Mouse (Mus musculus) gastrocnemius, postnatal 10 days (tissue): ENCODE results near the gene Acat3. TPM values are rescaled to one million over a fixed set of nuclear protein-coding genes. Genes with fewer than 3 reads are reported as not detected.
"Not testable (repeated sequence)": the region's sequence is repeated elsewhere in the genome, so short reads cannot be mapped to it uniquely, and the experiment has no call there.

Source experiments
- DNase-seq: peaks from one replicate; pipeline ENCODE4 v3.0.0; 2021; ENCODE audit warnings: mixed read lengths
- long read RNA-seq, 2 experiments: library from polyadenylated mRNA; stranded (forward); transcript quantifications; one replicate each; pipeline ENCODE4 v2.0.0; 2021
- total RNA-seq, 2 experiments: library from RNA; stranded (reverse); gene quantifications; 2 replicates each; pipeline ENCODE4 v1.2.3; 2021

The Acat3 gene
- under 1 TPM in 1 of 2 experiments, not detected in 1; 0.33 TPM for total RNA-seq
- long read RNA-seq, experiment 1, partial matches to known transcripts: 0 of 1 reads
- long read RNA-seq, experiment 1, other reads (novel, unspliced or antisense): 0 of 1 reads
- long read RNA-seq, experiment 2: 0 reads

DNA sequence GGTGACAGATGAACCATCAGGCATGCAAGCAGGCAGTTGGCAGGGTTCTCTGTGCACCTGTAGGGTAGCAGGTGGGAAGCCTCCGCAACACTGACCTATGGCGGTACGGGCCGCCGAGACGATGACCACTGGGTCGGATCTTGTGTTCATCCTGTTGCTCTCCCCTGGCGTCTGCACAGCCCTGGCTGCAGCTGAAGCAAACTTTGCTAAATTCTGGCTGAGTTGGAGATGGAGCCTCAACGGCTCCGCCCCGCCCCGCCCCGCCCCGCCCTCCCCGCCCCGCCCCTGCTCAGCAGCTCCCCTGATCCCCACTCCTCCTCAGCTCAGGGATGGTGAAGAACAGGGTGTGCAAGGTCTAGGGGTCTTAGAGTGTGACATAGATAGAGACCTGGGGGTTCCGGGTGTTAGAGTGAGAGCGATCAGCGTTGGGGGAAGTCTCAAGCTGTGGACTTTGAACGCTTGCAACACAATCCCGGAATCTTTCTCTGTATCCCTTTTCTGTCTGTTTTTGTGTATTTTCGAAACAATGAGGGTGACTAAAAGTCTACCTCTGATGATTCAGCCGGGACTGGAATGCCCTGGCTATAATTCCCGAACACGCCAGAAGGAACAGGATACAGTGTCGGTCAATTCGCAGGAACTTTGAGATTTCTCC, at the start of gene Acat3:
TSS of gene Acat3 (minus strand) at position 450 of the 655 bp plus-strand sequence.
- DNase-seq: no peak

DNA sequence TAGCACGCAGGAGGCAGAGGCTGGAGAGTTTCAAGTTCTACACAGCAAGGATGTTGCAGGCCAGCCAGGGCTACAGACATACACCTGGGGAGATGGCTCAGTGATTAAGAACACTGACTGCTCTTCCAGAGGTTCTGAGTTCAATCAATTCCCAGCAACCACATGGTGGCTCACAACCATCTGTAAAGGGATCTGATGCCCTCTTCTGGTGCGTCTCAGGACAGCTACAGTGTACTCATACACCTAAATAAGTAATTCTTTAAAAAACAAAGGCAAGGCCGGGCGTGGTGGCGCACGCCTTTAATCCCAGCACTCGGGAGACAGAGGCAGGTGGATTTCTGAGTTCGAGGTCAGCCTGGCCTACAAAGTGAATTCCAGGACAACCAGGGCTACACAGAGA, 47.7 kb upstream of the Acat3 start:
- DNase-seq: not testable (repeated sequence)

- no peak for DNase-seq
Measured at GRCm38 (mm10) chr17:12983988-12984387, 43.6 kb upstream of the Acat3 start.

GRCm38 (mm10) chr17:12978546-12978945, 38.1 kb upstream of the Acat3 start:
- DNase-seq: no peak

DNA sequence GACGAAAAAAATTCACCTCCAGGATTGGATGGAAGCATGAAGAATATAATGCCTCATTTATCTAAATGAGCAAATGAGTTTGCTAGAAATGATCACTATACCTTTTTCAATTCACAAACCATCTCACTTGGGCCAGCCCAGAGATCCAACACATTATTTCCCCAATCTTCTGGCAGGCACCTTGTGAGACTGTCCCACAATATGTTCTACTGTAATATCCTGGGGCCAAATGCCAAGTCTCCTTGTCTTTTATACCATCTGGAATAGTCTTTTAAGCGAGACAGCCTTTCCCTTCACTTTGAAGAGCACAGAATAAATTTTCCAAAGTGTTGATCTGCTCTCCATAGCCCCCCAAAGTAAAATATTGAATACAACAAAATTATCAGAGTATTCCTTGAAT, 33.5 kb upstream of the Acat3 start:
- DNase-seq: no peak

DNA sequence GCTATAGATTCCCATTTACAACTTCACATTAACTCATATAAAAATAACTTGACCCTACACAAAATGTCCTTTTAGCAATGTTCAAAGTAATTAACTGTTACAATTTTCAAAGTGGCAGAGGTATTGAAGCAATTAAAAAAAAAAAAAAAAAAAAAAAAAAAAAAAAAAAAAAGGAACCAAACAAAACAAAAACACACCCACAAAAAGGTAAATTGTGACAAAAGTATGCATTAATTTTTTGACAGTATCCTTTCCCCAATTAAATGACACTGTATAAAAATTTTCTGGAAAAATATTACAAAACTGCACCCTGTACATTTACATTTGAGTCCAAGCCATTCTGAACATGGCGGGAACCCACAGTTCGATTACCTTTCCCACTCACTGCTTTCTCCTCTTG, 26.8 kb upstream of the Acat3 start:
- no peak for DNase-seq

- no peak for DNase-seq
Measured at GRCm38 (mm10) chr17:12963476-12963875, 23.1 kb upstream of the Acat3 start.

DNA sequence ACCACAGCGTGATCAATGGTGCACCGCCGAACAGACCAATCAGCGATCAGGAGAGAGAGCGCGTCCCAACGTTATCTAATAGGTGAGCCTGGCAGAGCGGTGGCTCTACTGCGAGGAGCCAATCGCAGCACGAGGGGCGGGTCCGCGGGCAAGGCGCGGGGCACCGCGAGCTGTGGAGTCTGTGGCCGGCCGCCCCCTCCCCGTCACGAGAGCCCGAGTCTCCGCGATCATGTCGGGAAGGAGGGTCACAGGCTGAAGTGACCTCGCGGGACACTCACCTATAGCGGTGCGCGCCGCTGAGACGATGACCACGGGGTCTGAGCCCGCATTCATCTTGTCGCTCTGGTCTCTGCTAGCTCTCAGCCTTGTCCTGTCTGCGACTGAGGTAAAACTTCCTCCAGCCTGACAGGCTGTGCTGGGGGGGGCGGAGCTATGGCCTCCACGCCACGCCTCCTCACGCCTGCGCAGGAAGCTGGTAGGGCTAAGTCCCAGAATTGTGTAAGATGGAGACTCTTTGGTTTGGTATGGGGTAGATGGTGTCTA, 20.0 kb upstream of the Acat3 start, which contains the start of gene Acat2:
TSS of gene Acat2 (minus strand) at position 417 of the 543 bp plus-strand sequence.
- peak; percentile 90 for DNase-seq

- DNase-seq: not testable (repeated sequence)
Measured at GRCm38 (mm10) chr17:12959377-12959776, 19.0 kb upstream of the Acat3 start.

DNA sequence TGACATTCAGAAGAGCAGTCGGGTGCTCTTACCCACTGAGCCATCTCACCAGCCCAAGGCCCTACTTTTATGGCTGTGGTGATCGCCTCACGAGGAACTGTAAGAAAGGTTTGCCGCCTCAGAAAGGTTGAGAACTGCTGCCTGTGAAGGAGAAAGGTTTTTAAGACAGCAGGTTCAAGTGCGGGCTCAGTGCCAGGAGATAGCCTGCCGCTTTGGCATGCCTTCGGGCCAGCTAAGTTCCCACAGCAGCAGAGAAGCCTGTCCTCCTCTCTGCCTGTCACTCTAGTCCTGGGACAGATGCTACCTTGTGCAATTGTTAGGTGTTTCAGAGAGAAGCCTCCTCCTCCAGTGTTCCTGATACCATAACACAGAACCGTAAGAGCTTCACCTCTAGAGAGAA, 16.3 kb upstream of the Acat3 start:
- no peak for DNase-seq

GRCm38 (mm10) chr17:12949669-12950068, 9.3 kb upstream of the Acat3 start:
- no peak for DNase-seq

DNA sequence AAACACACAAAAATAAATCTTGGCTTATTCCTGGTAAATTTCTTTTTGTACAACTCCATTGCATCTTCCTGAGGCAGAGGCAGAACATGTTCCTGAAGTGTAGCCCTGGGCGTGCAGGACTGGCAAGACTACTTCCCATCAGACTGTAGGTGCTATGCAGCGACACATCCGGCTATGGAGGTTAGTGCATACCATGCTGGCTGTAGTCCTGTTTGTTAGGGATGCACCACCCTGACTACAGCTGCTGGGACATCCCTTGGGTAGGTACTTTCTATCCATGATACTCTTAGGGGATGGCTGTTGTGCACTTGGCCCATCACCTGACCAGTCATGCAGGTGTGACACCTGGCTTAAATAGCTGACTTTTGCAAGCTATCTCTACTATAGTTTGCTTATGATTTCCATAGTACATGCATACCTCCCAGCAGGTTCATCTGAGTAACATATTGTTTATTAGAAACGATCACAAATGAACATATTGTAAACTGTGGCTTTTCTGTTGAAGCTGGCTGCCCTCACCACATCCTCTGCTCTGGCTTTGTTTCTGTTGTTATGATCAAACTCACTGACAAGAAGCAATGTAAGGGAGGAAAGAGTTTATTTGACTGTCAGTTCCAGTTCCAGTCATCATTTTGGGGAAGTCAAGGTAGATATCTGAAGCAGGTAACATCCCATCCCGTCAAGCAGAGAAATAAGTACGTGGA, 2.2 kb upstream of the Acat3 start:
- no peak for DNase-seq

GRCm38 (mm10) chr17:12941543-12942260, 1.3 kb upstream of the Acat3 start:
- DNase-seq: no peak

DNA sequence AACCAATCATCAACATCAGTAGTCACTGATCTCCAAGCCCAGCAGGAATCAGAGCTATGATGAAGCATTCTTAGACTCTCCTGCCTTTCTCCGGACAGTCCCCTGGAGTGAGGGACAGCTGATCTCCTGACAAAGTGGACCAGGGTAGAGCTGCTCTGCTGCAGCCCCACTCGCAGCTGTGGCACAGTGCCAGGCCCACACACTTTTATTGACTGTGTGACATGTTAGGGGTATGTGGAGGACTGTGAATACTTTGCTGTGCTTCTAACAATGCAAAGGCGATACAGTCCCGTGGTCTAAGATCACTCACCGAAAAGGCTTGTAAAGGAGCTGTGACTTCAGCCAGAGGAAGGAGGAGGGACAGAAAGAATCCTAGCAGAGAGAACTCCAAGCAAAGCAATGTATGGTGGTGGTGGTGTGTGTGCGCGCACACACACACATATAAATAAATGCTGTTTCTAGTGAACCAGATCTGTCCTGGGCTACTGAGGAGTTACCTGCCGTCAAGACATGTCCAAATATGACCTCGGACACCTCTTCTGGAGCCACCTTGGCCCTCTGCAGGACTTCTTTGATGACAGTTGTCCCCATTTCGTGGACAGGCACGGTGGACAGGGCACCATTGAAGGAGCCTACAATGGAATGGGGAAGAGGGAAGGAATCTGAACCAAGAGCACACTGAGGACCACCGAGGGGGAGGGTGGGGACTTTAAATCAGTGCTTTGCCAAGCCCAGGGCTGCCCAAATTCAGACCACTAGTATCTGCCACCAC, 837 bp downstream of the Acat3 start:
- not testable (repeated sequence) for DNase-seq

DNA sequence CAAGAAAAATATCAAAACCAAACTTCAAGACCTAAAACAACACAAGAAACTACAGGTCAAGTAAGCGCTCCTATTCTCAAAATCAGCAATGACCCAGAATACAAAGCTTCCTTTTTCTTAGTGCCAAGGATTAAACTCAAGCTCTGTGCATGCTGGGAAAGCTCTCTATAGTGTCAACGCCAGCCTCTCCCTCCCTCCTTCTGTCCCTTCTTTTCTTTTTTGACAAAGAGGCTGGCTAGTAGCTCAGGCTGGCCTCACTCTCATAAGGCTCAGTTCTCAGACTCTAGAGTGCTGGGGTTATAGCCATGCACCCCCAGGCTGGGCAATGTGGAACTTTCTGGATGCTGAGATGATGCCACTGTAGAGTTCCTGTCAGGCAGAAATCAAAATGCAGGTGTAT, 2.3 kb downstream of the Acat3 start:
- DNase-seq: no peak

DNA sequence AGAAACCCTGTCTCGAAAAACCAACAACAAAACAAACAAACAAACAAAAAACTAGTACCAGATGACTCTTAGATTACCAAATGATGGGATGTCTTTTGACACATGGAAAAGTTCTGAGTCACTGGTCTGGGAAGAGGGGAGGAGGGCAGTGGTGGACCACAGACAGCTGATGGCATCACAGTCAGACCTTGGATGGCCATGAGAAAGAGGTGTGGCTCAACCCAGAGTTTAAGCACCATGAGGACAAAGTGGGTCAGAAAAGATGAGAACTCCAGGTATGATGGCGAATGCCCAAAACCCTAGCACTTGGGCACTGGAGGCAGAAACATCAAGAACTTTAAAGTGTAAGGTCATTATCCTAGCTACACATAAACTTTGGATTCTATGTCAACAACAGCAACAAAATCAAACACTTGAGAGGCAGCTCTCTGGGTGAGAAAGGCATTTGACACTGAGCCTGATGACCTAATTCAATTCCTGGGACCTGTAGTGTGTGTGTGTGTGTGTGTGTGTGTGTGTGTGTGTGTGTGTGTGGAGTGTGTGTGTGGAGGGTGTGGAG, 2.9 kb downstream of the Acat3 start:
- DNase-seq: no peak

- DNase-seq: no peak
Measured at GRCm38 (mm10) chr17:12935719-12936118, 4.7 kb downstream of the Acat3 start.

- DNase-seq: not testable (repeated sequence)
Measured at GRCm38 (mm10) chr17:12931576-12931975, 8.8 kb downstream of the Acat3 start.

DNA sequence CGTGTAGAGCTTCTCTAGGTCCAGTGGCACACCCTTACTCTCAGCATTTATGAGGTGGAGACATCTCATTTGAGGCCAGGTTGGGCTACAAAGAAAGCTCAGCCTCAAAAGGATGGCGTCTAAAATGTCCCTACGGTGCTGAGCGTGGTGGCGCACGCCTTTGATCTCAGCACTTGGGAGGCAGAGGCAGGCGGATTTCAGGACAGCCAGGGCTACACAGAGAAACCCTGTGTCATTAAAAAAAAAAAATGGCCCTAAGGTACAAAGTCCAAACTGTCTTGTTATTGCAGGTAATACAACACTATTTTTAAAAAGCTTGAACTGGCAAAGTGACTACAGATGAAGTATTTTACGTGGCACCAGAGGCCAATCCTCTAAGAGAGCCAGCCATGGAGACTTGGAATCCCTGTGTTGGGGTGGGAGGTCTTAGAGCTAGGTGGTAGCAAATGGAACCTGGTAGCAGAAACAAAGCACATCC, 14.7 kb downstream of the Acat3 start:
- DNase-seq: no peak

DNA sequence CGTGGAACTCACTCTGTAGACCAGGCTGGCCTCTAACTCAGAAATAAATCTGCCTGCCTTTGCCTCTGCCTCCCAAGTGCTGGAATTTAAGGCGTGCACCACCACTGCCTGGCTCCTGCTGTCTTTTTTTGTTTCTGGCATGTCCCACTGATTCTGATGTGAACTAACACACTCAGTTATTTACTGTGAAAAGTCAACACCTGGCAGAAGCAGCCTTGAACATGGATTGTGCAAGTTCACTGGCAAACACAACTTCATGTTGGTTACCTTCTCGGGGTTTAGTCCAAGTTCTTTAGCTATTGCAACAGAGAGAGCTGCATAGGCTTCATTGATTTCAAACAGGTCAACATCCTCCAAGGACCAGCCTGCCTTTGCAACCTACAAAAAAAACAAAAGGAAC, 15.4 kb downstream of the Acat3 start:
- DNase-seq: no peak

DNA sequence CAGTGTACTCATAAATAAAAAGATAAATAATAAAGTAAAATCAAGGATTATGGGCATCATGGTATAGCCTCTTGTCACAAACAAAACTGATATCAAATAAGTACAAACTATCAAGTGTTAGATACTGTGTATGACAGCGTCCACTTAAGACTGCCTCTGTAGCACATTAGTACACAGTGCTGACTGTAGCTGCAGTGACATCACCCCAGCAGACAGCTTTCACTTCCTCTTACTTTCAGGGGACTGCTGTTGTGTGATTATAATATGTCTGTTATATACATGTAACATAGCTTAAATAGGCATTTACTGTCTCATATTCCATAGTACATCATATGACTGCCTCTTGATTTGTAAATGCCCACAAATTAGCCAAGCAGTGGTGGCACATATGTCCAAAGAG, 19.3 kb downstream of the Acat3 start:
- DNase-seq: no peak
